Mouse (Mus musculus) E14TG2a.4 (cell line): ENCODE results near the gene Tmem95.

Experiments used
- CTCF ChIP-seq: conservative IDR thresholded peaks from 2 replicates; pipeline ENCODE4 v1.5.1; 2014; ENCODE audit warnings: low read length
- NANOG ChIP-seq: IDR thresholded peaks from 2 replicates; pipeline ENCODE4 v1.6.1; 2014; ENCODE audit warnings: borderline replicate concordance, low read length, mixed read lengths
- POU5F1 ChIP-seq: IDR thresholded peaks from 2 replicates; pipeline ENCODE4 v1.6.1; 2014; ENCODE audit warnings: low read length, borderline replicate concordance

GRCm38 (mm10) chr11:69878952-69879351 is 1.1 kb upstream of the Tmem95 start:
- TF ChIP-seq CTCF (no peak), NANOG (no peak), POU5F1 (no peak)
